Mouse (Mus musculus) intestine, embryonic 14.5 days (tissue): Measurements from ENCODE around the gene Gm43191. TPM values are rescaled to one million over a fixed set of nuclear protein-coding genes. Genes with fewer than 3 reads are reported as not detected.

ENCODE experiments used
- ATAC-seq: fragments of 200-750 bp; cut with Nextera tagmentation; replicated peaks from 2 replicates; pipeline ENCODE4 v1.8.0; 2017; ENCODE audit warnings: low read depth, moderate number of reproducible peaks, moderate TSS enrichment, moderate library complexity; ENCODE audit not compliant: low FRiP score, low TSS enrichment
- DNase-seq: peaks from one replicate; pipeline ENCODE4 v3.0.0-alpha.2; 2018; ENCODE audit warnings: low spot score
- H3K27ac ChIP-seq: fragments of 300-500 bp; sonication (generic); 2 replicates; pipeline ENCODE4 v1.5.1; 2014; ENCODE audit warnings: low read depth, mild to moderate bottlenecking, control low read depth
- H3K27me3 ChIP-seq: fragments of 300-500 bp; sonication (generic); replicated peaks from 2 replicates; pipeline ENCODE4 v1.6.1; 2014; ENCODE audit warnings: low read length, control low read depth; ENCODE audit not compliant: control insufficient read depth, insufficient read depth
- H3K36me3 ChIP-seq: fragments of 300-500 bp; sonication (generic); 2 replicates; pipeline ENCODE4 v1.6.1; 2014; ENCODE audit warnings: low read length, control low read depth; ENCODE audit not compliant: control insufficient read depth, insufficient read depth
- H3K4me1 ChIP-seq: fragments of 300-500 bp; sonication (generic); replicated peaks from 2 replicates; pipeline ENCODE4 v1.6.1; 2014; ENCODE audit warnings: low read length, control low read depth, mixed read lengths; ENCODE audit not compliant: control insufficient read depth, insufficient read depth
- H3K4me2 ChIP-seq: fragments of 300-500 bp; sonication (generic); 2 replicates; pipeline ENCODE4 v1.6.1; 2014; ENCODE audit warnings: low read length
- H3K4me3 ChIP-seq: fragments of 300-500 bp; sonication (generic); 2 replicates; pipeline ENCODE4 v1.5.1; 2014; ENCODE audit warnings: low read depth, low read length, control low read depth, mixed read lengths
- H3K9ac ChIP-seq: fragments of 300-500 bp; sonication (generic); 2 replicates; pipeline ENCODE4 v1.6.1; 2014; ENCODE audit warnings: mild to moderate bottlenecking, low read length
- H3K9me3 ChIP-seq: fragments of 300-500 bp; sonication (generic); 2 replicates; pipeline ENCODE4 v1.6.1; 2016; ENCODE audit warnings: low read length, control low read depth; ENCODE audit not compliant: control insufficient read depth
- WGBS: fragments of 180-500 bp; shearing (Covaris S2); extraction: QIAGEN DNeasy Blood & Tissue Kit; methylation state at CpG from one replicate; pipeline ENCODE4 v1.1.7; 2014; 5-methylcytosine and 5-hydroxymethylcytosine counted together
- polyA plus RNA-seq: library from polyadenylated mRNA; unstranded; fragments of >200 nt; fragmentation: Nextera tagmentation; extraction: Ambion mirVana; gene quantifications from 2 replicates; pipeline ENCODE4 v1.2.1, GENCODE M21; 2014

Gene Gm43191
- polyA plus RNA-seq, 1 experiment from 2014 or later = not detected

GRCm38 (mm10) chr3:116641811-116642371, 39.2 kb downstream of the Gm43191 start:
- no peak overlapping the region for H3K27ac ChIP-seq
- H3K4me3 ChIP-seq = no peak overlapping the region
- DNase-seq = no peak
- H3K36me3 ChIP-seq = peaks cover 94% of the 10 kb centered on the region
- H3K4me1 ChIP-seq = no peaks in the 10 kb centered on the region
- no peak for ATAC-seq
- no peaks in the 10 kb centered on the region for H3K9me3 ChIP-seq
- H3K9ac ChIP-seq = no peak overlapping the region
- WGBS = 90% methylated on average over 6 of the region's 6 CpGs
- H3K27me3 ChIP-seq = no peaks in the 10 kb centered on the region
- H3K4me2 ChIP-seq = no peak overlapping the region

- H3K27me3 ChIP-seq = no peaks in the 10 kb centered on the region
- H3K4me1 ChIP-seq = no peaks in the 10 kb centered on the region
- no peak overlapping the region for H3K27ac ChIP-seq
- 85% methylated on average over 1 of the region's 1 CpGs for WGBS
- no peaks in the 10 kb centered on the region for H3K9me3 ChIP-seq
- DNase-seq (no peak), ATAC-seq (no peak)
- H3K4me2 ChIP-seq = no peak overlapping the region
- H3K36me3 ChIP-seq = peaks cover 94% of the 10 kb centered on the region
- no peak overlapping the region for H3K9ac ChIP-seq
- no peak overlapping the region for H3K4me3 ChIP-seq
These were observed 41.0 kb downstream of the Gm43191 start for GRCm38 (mm10) chr3:116640024-116640423.

DNA sequence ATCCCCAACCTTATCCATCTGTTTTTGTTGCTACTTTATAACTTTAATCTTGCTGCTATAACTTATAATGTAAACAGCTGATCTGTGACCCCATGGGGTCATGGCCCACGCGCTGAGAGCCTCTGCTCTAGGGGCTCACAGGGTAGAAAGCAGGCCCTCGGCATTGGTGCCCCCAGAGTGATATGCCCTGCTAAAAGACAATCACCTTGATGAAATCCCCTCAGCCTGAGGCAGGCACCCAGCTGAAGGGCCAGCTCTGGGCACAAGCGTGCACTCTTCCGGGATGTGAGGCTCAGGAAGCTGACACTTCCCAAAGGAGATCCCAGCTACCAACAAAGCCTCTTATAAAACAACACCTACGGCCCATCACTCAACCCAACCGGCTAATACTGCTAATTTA, 42.5 kb downstream of the Gm43191 start:
- Histone ChIP-seq H3K4me2 (no peak overlapping the region), H3K9me3 (no peaks in the 10 kb centered on the region), H3K27me3 (no peaks in the 10 kb centered on the region), H3K27ac (no peak overlapping the region), H3K36me3 (peaks cover 95% of the 10 kb centered on the region), H3K4me3 (no peak overlapping the region), H3K4me1 (no peaks in the 10 kb centered on the region), H3K9ac (no peak overlapping the region)
- DNase-seq (no peak), ATAC-seq (no peak)
- WGBS = 83% methylated on average over 7 of the region's 7 CpGs

DNA sequence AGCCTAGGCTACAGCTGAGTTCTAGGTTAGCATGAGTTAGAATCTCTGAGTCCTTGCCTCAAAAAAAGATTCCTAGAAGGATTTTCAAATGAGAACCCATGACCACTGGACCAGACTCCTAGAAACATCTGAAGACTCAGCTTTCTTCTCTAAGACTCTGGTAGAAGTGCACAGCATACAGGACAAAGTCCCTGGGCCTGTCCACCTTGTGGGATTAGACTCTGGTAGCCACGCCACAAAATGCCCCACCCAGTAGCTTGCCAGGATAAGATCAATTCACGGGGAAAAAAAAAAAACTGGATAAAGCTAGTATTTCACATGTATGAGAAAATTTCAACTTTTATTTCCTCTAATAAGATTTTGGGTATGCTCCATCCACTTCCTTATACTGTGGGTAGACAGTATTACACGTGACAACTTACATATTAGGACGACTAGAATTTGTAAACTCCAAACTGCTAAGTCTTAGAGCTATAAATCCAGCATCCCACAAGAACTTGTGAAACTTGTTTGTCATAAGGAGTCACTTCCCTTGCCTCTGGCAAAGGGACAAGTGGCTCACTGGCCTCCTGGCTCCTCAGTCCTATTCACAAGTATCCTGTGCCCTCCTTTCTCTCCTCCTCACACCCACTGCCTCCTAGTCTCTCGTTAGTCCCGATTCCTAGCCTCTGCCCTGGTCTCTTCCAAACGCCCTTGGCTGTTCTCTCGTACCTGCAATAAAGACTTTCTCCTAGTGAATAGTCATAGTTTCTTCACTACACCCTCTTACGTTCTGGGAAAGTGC, 43.2 kb downstream of the Gm43191 start:
- Histone ChIP-seq H3K27ac (no peak overlapping the region), H3K4me3 (no peak overlapping the region), H3K4me2 (no peak overlapping the region), H3K27me3 (no peaks in the 10 kb centered on the region), H3K36me3 (peaks cover 95% of the 10 kb centered on the region), H3K9ac (no peak overlapping the region), H3K4me1 (no peaks in the 10 kb centered on the region), H3K9me3 (no peaks in the 10 kb centered on the region)
- ATAC-seq (no peak; the same call in 1 of the 2 replicates), DNase-seq (no peak)
- 82% methylated on average over 9 of the region's 9 CpGs for WGBS

DNA sequence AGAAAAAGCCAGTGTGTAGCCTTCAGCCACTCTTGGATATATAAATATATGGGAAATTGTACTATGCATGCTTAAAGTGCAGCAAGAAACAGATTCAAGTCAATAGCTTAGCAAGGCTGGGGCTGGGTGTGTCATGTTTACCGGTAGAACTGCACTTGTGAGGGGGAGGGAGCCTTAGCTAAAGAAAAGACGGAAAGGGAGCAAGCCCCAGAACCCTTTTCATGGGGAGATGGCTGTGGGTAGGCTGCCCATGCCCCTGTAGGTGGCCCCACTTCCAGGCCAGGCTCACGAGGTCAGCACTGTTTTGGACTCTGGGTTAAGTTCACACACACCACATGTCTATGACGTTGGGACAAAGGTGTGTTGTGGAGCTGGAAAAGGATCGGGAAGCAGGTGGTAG, 45.3 kb downstream of the Gm43191 start:
- Histone ChIP-seq H3K9ac (no peak overlapping the region), H3K36me3 (peaks cover 92% of the 10 kb centered on the region), H3K27me3 (no peaks in the 10 kb centered on the region), H3K4me2 (no peak overlapping the region), H3K4me1 (no peaks in the 10 kb centered on the region), H3K4me3 (no peak overlapping the region), H3K9me3 (no peaks in the 10 kb centered on the region), H3K27ac (no peak overlapping the region)
- ATAC-seq = no peak
- 69% methylated on average over 5 of the region's 5 CpGs for WGBS
- no peak for DNase-seq

DNA sequence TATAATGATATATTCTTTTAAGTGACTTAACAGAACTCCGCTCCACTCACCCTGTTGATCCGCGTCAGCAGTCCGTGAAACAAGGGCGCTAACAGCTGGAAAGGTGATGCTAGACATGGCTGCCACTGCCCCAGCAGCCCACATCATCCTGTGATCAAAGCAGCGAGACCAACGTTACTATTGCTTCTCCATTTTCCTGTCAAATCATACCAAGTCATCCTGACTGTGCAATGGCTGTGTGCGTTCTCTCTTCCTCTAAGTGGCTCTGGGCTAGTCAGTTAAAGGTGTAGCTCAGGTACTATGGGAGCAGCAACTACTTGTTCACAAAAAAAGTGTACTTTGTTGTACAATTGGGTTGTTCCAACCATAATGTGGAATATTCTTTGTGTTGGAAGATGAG, 46.2 kb downstream of the Gm43191 start:
- H3K27ac ChIP-seq = no peak overlapping the region

GRCm38 (mm10) chr3:116634091-116634490, 47.0 kb downstream of the Gm43191 start:
- Histone ChIP-seq H3K4me3 (no peak overlapping the region), H3K9ac (no peak overlapping the region), H3K9me3 (no peaks in the 10 kb centered on the region), H3K36me3 (peaks cover 84% of the 10 kb centered on the region), H3K27ac (no peak overlapping the region), H3K27me3 (no peaks in the 10 kb centered on the region), H3K4me1 (no peaks in the 10 kb centered on the region), H3K4me2 (no peak overlapping the region)
- ATAC-seq = no peak
- 91% methylated on average over 3 of the region's 3 CpGs for WGBS
- no peak for DNase-seq

More for the DNA sequence above, 46.2 kb downstream of the Gm43191 start:
- no peak overlapping the region for H3K4me2 ChIP-seq
- no peak overlapping the region for H3K4me3 ChIP-seq
- WGBS = 95% methylated on average over 8 of the region's 8 CpGs
- no peak overlapping the region for H3K9ac ChIP-seq
- ATAC-seq (no peak), DNase-seq (no peak)
- H3K4me1 ChIP-seq = no peaks in the 10 kb centered on the region
- H3K36me3 ChIP-seq = peaks cover 91% of the 10 kb centered on the region
- H3K9me3 ChIP-seq = no peaks in the 10 kb centered on the region
- H3K27me3 ChIP-seq = no peaks in the 10 kb centered on the region

GRCm38 (mm10) chr3:116632971-116633370, 48.1 kb downstream of the Gm43191 start:
- Histone ChIP-seq H3K9me3 (no peaks in the 10 kb centered on the region), H3K36me3 (peaks cover 85% of the 10 kb centered on the region), H3K4me2 (no peak overlapping the region), H3K4me3 (no peak overlapping the region), H3K4me1 (no peaks in the 10 kb centered on the region), H3K9ac (no peak overlapping the region), H3K27ac (no peak overlapping the region), H3K27me3 (no peaks in the 10 kb centered on the region)
- WGBS = 95% methylated on average over 3 of the region's 3 CpGs
- ATAC-seq (no peak), DNase-seq (no peak)

GRCm38 (mm10) chr3:116631459-116631858, 49.6 kb downstream of the Gm43191 start:
- no peaks in the 10 kb centered on the region for H3K4me1 ChIP-seq
- no peak overlapping the region for H3K27ac ChIP-seq
- DNase-seq (no peak), ATAC-seq (no peak)
- H3K9ac ChIP-seq = no peak overlapping the region
- H3K36me3 ChIP-seq = peaks cover 81% of the 10 kb centered on the region
- WGBS = 68% methylated on average over 1 of the region's 1 CpGs
- no peak overlapping the region for H3K4me2 ChIP-seq
- H3K4me3 ChIP-seq = no peak overlapping the region
- no peaks in the 10 kb centered on the region for H3K9me3 ChIP-seq
- no peaks in the 10 kb centered on the region for H3K27me3 ChIP-seq
